Mouse (Mus musculus): ENCODE data around the gene Dusp18.

Dusp18 gene

GRCm38 (mm10) chr11:3894406-3895281 is at the start of gene Dusp18, which contains the start of gene 4921536K21Rik:
TSS of gene Dusp18 (plus strand) at chr11:3895240.
TSS of gene 4921536K21Rik (minus strand) at chr11:3895098.
- DNase-seq (ENCODE audit: low spot score in 2 of 2) = peak; percentile 84 to 94

GRCm38 (mm10) chr11:3846351-3846750 is 48.7 kb upstream of the Dusp18 start:
- DNase-seq (ENCODE audit: low spot score in 2 of 2) = no peak

DNA sequence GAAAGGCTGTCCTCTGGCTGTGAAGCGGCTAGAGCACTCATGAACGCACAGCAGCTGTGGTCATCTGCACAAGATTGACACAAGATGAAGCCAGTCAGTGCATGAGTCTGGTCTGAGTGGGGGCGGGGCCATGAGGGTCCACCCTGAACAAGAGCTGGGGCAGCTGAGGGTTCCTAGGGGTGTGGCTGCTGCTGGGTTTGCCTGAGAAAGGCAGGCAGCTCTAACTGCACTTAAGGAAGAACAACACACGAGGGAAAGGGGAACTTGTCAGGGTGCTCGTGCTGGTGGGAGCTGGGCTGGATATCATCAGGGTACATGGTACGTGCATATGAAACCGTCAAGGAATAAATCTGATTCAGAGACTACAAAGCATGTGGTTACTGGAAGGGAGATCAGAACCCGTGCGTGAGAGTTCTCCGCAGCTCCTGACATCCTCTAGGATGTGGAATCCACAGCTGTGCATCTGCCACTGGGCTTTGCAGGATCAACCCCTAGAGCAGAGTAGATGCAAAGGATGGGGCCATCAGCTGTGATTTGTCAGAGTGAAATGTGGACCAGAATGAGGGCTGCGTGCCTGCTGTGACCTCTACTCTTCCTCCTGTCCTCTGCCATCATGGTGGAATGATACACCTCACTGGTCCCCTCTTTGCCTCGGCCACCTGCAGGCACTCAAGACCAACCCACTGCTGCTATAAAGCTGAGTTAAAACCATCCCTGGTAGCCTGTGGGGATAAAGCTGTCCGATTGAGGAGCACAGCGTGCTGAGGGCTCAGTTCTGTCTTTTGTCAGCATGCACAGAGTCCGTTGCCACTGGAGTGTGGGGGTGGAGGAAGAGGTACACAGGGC is 45.3 kb upstream of the Dusp18 start:
- DNase-seq (ENCODE audit: low spot score in 2 of 2) = no peak

GRCm38 (mm10) chr11:3850315-3850614 is 44.8 kb upstream of the Dusp18 start:
- DNase-seq (ENCODE audit: low spot score in 2 of 2) = no peak

DNA sequence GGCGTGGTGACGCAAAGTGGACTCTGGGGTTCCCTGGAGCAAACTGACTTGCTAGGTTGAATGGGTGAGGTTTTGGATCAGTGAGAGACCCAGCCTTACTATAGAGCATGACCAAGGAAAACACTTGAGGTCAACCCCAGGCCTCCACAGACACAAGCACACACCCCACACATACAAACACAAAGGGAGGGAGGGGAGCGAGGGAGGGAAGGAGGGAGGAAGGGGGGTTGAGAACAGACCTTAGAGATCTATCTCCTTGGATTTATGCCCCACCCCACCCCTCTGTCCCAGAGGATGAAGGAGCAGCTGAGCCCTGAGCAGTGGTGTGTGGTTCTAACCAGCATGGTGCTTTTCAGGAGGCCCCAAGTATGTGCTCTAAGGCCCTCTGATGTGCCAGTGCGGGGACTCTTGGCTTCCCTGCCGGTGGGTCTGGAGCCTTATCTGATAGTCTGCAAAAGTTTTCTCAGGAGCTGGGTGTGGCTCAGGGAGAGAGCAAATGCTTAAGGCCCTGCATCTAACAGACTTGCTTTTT is 44.2 kb upstream of the Dusp18 start:
- no peak for DNase-seq (ENCODE audit: low spot score in 2 of 2)

GRCm38 (mm10) chr11:3851872-3852271 is 43.2 kb upstream of the Dusp18 start:
- DNase-seq (ENCODE audit: low spot score in 2 of 2) = no peak

- no peak for DNase-seq (ENCODE audit: low spot score in 2 of 2)
Observed at GRCm38 (mm10) chr11:3853031-3853430, 42.0 kb upstream of the Dusp18 start.

- DNase-seq (ENCODE audit: low spot score in 2 of 2) = no peak
Observed at GRCm38 (mm10) chr11:3853481-3854034, 41.5 kb upstream of the Dusp18 start.

- DNase-seq (ENCODE audit: low spot score in 2 of 2) = no peak
Observed at GRCm38 (mm10) chr11:3854156-3854555, 40.9 kb upstream of the Dusp18 start.

DNA sequence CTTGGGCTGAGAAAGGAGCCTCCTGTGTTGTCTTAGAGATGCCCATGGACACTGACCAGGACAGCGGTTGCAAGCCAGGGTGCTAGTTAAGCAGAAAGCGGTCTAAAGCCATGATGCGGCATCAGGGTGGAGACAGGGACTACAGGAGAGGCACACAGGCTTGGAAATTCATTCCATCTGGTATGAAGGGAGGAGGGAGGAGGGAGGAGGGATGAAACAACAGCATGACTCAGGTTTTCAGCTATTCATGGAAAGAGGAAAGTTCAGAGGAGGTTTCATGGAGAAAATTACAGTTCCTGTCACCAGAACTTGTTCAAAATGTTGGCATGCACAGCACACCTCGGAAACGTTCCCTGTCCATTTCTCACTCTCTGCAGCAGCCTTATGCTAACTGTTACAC is 39.2 kb upstream of the Dusp18 start:
- DNase-seq (ENCODE audit: low spot score in 2 of 2) = no peak

- no peak for DNase-seq (ENCODE audit: low spot score in 2 of 2)
Observed at GRCm38 (mm10) chr11:3857902-3858301, 37.1 kb upstream of the Dusp18 start.

DNA sequence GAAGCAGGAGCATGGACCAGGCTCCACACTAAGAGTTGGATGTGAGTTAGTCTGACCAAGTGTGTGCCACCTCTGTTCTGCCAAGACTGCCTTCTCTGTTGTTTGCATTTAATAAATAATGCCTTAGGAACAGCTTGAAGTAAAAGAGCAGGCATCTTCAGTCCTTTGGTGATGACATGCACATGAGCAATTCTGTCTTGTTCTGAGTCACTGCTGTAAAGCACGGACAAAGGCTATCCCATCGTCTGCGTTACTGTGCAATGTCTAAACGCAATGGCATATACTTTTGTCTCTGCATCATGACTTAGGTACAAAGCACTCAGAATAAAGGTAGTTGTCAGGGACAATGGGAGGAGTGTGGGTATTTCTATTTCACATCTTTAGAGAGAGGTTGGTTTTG is 35.3 kb upstream of the Dusp18 start:
- DNase-seq (ENCODE audit: low spot score in 2 of 2) = no peak

DNA sequence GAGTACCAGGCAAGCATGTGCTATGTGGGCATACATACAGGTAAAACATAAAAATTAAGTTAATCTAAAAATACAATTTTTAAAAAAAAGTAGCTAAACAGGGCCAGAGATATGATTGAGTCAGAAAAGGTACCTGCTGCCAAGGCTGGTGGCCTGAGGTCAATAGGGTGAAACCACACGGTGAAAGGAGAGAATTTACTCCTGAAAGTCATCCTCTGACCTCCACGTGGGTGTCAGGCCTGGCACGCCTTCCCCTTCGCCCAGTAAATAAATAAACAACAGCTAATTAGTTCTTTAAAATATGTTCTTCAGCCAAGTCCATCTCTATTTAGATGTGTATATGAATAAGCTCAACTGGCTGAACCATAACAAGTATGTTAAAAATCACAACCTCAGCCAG is 34.7 kb upstream of the Dusp18 start:
- no peak for DNase-seq (ENCODE audit: low spot score in 2 of 2)

GRCm38 (mm10) chr11:3862661-3863453 is 32.2 kb upstream of the Dusp18 start:
- no peak for DNase-seq (ENCODE audit: low spot score in 2 of 2)

DNA sequence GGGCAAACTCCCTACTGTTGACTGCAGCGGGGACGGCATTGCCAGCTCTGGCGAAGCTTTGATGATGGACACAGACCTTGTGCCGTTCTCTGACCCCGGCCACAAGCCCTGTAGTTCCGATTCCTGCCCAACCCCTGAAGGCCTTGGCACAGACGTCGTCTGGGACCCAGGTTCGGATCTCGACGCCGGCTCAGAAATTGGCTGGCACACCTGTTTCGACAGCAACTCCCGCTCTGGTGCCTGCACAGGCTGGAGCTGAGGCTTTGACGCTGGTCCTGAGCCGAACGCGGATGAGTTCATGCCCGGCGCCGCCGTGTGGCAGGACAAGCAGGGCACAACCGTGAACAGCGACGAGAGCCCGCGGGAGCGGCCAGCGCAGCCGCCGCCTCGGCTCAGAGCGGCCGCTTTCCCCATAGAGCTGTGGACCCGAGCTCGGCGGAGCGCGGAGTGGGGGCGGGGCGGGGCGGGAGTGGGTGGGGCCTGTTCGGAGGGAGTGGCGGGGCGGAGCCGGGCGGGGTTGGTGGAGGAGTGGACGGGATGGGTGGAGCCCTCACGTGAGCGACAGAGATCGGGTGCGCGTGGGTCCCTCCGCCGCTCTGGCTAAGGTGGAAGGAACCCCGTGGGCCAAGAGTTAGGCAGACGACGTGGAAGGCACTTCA is 31.5 kb upstream of the Dusp18 start, which contains the start of gene Osbp2:
Gene Osbp2 (minus strand): TSS at position 450 of the 659 bp plus-strand sequence.
- DNase-seq (ENCODE audit: low spot score in 2 of 2) = peak; percentile 54 to 71

GRCm38 (mm10) chr11:3864343-3864742 is 30.7 kb upstream of the Dusp18 start:
- no peak for DNase-seq (ENCODE audit: low spot score in 2 of 2)

- no peak for DNase-seq (ENCODE audit: low spot score in 2 of 2)
Observed at GRCm38 (mm10) chr11:3876419-3876818, 18.6 kb upstream of the Dusp18 start.

DNA sequence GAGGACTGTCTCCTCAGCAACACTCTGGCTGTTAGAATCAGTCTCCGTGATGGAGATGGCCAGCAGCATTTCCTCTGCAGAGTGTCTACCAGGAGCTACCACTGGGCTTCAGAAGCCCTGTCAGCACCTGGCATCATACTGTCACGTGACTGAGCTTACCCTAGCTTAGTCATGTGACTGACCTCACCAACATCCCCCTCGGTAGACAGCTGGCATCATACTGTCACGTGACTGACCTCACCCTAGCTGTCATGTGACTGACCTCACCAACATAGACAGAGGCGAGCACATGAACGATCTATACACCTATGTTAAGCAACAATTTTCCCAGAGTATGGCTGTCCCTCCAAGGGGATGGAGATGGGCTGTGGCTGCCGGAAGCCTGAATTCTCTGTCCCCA is 16.4 kb upstream of the Dusp18 start:
- DNase-seq (ENCODE audit: low spot score in 2 of 2) = no peak

DNA sequence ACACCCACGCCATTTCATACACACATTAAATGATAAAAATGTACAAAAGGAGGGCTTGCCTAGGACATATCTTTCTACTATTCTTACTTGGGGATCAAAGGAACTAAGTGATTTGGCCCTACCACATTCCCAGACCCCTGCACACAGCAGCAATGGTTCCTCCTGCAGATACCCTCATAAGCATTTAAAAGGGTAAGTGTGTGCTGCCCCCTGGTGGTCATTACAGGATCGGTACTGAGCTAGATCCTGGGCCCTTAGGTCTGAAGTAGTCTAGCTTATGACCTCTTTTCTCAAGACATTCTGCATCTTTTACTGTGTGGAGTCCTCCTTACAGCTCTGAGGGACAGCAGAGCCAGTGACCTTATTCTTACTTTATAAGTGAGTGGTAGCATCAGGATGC is 15.2 kb upstream of the Dusp18 start:
- DNase-seq (ENCODE audit: low spot score in 2 of 2) = peak; percentile 26 to 77

DNA sequence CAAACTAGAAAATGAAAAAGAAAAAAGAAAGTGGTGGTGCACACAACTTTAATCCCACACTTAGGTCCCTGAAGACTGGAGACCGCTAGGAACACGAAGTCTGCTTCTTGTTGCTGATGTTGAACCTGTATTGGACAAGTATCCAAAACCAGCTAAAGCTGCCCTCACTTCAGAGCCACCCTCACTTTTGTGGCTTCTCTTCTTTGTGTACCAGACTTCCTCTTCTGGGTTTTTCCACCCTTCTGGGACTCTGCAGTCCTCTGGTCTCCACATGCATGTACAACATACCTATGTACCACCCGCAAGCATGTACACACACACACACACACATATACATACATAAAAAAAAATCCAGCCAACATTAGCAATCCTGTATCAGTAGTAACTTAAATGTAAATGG is 11.3 kb upstream of the Dusp18 start:
- DNase-seq (ENCODE audit: low spot score in 2 of 2) = no peak

- DNase-seq (ENCODE audit: low spot score in 2 of 2) = no peak
Observed at GRCm38 (mm10) chr11:3887331-3887730, 7.7 kb upstream of the Dusp18 start.

Measured in urinary bladder, postnatal 4 days (tissue).